In genomic region chr6:108658051-108658415, GRCm38 (mm10) we compare ENCODE assay signal across 8 mouse cellular contexts. TPM values are rescaled to one million over a fixed set of nuclear protein-coding genes. Genes with fewer than 3 reads are reported as not detected.
DNase-seq lines count a peak whose midpoint lies in the region; ATAC-seq and TF ChIP-seq lines count a peak whose summit lies in the region.

No protein-coding gene starts in this region.

- no peaks in the 10 kb centered on the region for H3K9me3 ChIP-seq in limb, embryonic 10.5 days (replicated peaks)
- H3K9me3 ChIP-seq in neural tube, embryonic 11.5 days (ENCODE audit: control insufficient read depth, low read length), result no peaks in the 10 kb centered on the region

- no peak overlapping the region for H3K9ac ChIP-seq in neural tube, embryonic 11.5 days (ENCODE audit: low read length)

- H3K27ac ChIP-seq in bone marrow macrophage, adult 2 months (ENCODE audit: insufficient read depth, low read depth, low read length), result peak overlapping the region; percentile 96
- H3K27ac ChIP-seq in limb, embryonic 10.5 days, result no peak overlapping the region
- H3K27ac ChIP-seq in neural tube, embryonic 11.5 days (ENCODE audit: low read depth, low read length), result no peak overlapping the region

- no peak for TF ChIP-seq CTCF in bone marrow macrophage, adult 2 months (IDR thresholded peaks at IDR 0.05; ENCODE audit: low read depth, low read length)

- peak; percentile 9 to 15 for DNase-seq in cerebellum, postnatal 14 days
- no peak for DNase-seq in cerebellum, adult 11 months
- DNase-seq in heart, postnatal 25 days (ENCODE audit: low spot score), result peak; percentile 30
- DNase-seq in limb, embryonic 10.5 days (ENCODE audit: low spot score), result no peak
- DNase-seq in neural tube, embryonic 11.5 days (ENCODE audit: low spot score), result no peak
- no peak for DNase-seq in thymus, postnatal 25 days
- no peak for DNase-seq in right cerebral cortex, adult 2 months (ENCODE audit: low spot score in 2 of 2)

- no peaks in the 10 kb centered on the region for H3K36me3 ChIP-seq in limb, embryonic 10.5 days
- no peaks in the 10 kb centered on the region for H3K36me3 ChIP-seq in neural tube, embryonic 11.5 days (ENCODE audit: control insufficient read depth, insufficient read depth, low read length)

- intact Hi-C loops in heart, postnatal 25 days (cut with DNase I), result loop anchor here (2.0 kb wide), 2 partner anchors 125 to 231 kb away; no protein-coding TSS in a partner anchor

- no peak for TF ChIP-seq POLR2A in bone marrow macrophage, adult 2 months (IDR thresholded peaks at IDR 0.05; ENCODE audit: borderline replicate concordance, low read depth, low read length)

- peaks cover 13% of the 10 kb centered on the region for H3K4me1 ChIP-seq in bone marrow macrophage, adult 2 months (ENCODE audit: control insufficient read depth, insufficient read depth, low read length)
- peaks cover 35% of the 10 kb centered on the region for H3K4me1 ChIP-seq in limb, embryonic 10.5 days
- peaks cover 6% of the 10 kb centered on the region; the same call in 1 of the 2 replicates for H3K4me1 ChIP-seq in neural tube, embryonic 11.5 days (ENCODE audit: control insufficient read depth, insufficient read depth, low read length)

- peak overlapping the region; percentile 56 for H3K4me3 ChIP-seq in bone marrow macrophage, adult 2 months (ENCODE audit: insufficient read depth, low read length)
- H3K4me3 ChIP-seq in limb, embryonic 10.5 days, result peak overlapping the region; percentile 62
- H3K4me3 ChIP-seq in neural tube, embryonic 11.5 days (ENCODE audit: low read depth, low read length), result no peak overlapping the region; the same call in 1 of the 2 replicates

- peak overlapping the region; percentile 92; the same call in 1 of the 2 replicates for H3K4me2 ChIP-seq in neural tube, embryonic 11.5 days (ENCODE audit: low read depth)

- H3K27me3 ChIP-seq in limb, embryonic 10.5 days (ENCODE audit: low read depth, poor library complexity, severe bottlenecking), result peaks cover 36% of the 10 kb centered on the region
- H3K27me3 ChIP-seq in neural tube, embryonic 11.5 days (ENCODE audit: control insufficient read depth, insufficient read depth, low read length), result peaks cover 10% of the 10 kb centered on the region

- ATAC-seq in neural tube, embryonic 11.5 days (ENCODE audit: insufficient read depth, low FRiP score, low TSS enrichment), result no peak

- 32% methylated on average over 3 of the region's 3 CpGs for WGBS in limb, embryonic 10.5 days
- 57% methylated on average over 3 of the region's 3 CpGs for WGBS in neural tube, embryonic 11.5 days

RNA-seq across cellular contexts. Expression of gene Bhlhe40, which starts 2.4 kb away (rescaled TPM):
- 1.5 and 2.0 TPM in 2 replicates for polyA plus RNA-seq in bone marrow macrophage, adult 2 months (2012; ENCODE audit: insufficient read depth, insufficient read length, missing spikeins)
- 10 to 100 TPM; 30.2 to 62.0 TPM for total RNA-seq in heart, postnatal 25 days (2021)
- 1.4 and 1.7 TPM in 2 replicates for polyA plus RNA-seq in limb, embryonic 10.5 days (2016; fragmentation: Nextera tagmentation; extraction: Ambion mirVana)
- 3.7 and 4.2 TPM in 2 replicates for polyA plus RNA-seq in neural tube, embryonic 11.5 days (2014; fragmentation: Nextera tagmentation; extraction: Ambion mirVana)

Comparison
In these comparisons a context has a peak if more than half of its experiments do, and no peak if none do; other contexts are left out.
1. DNase-seq: peak in cerebellum, postnatal 14 days (2 of 2) and heart, postnatal 25 days (single experiment); none in cerebellum, adult 11 months (single experiment), limb, embryonic 10.5 days (single experiment), neural tube, embryonic 11.5 days (single experiment), thymus, postnatal 25 days (single experiment) and right cerebral cortex, adult 2 months (0 of 2).